Mouse (Mus musculus) kidney, embryonic 16.5 days (tissue): ENCODE results near the gene Dock1. TPM values are rescaled to one million over a fixed set of nuclear protein-coding genes. Genes with fewer than 3 reads are reported as not detected.

ENCODE experiments used
- ATAC-seq: fragments of 200-750 bp; cut with Nextera tagmentation; 2 replicates; pipeline ENCODE4 v1.8.0; 2017; ENCODE audit warnings: moderate TSS enrichment; ENCODE audit not compliant: low FRiP score, low TSS enrichment
- H3K27ac ChIP-seq: fragments of 300-500 bp; sonication (generic); 2 replicates; pipeline ENCODE4 v1.5.1; 2014; ENCODE audit warnings: low read length
- H3K27me3 ChIP-seq: fragments of 300-500 bp; sonication (generic); 2 replicates; pipeline ENCODE4 v1.6.1; 2014; ENCODE audit warnings: low read length, control low read depth, mixed read lengths; ENCODE audit not compliant: insufficient read depth
- H3K36me3 ChIP-seq: fragments of 300-500 bp; sonication (generic); 2 replicates; pipeline ENCODE4 v1.6.1; 2014; ENCODE audit warnings: low read length, control low read depth, mixed read lengths; ENCODE audit not compliant: insufficient read depth
- H3K4me1 ChIP-seq: fragments of 300-500 bp; sonication (generic); 2 replicates; pipeline ENCODE4 v1.6.1; 2014; ENCODE audit warnings: low read length, control low read depth, mixed read lengths; ENCODE audit not compliant: insufficient read depth
- H3K4me2 ChIP-seq: fragments of 300-500 bp; sonication (generic); replicated peaks from 2 replicates; pipeline ENCODE4 v1.6.1; 2014; ENCODE audit warnings: low read depth, low read length
- H3K4me3 ChIP-seq: fragments of 300-500 bp; sonication (generic); 2 replicates; pipeline ENCODE4 v1.5.1; 2014; ENCODE audit warnings: mild to moderate bottlenecking, low read length
- H3K9ac ChIP-seq: fragments of 300-500 bp; sonication (generic); replicated peaks from 2 replicates; pipeline ENCODE4 v1.6.1; 2014; ENCODE audit warnings: low read length
- H3K9me3 ChIP-seq: fragments of 300-500 bp; sonication (generic); 2 replicates; pipeline ENCODE4 v1.6.1; 2016; ENCODE audit warnings: low read length, control low read depth
- WGBS: fragments of 180-500 bp; shearing (Covaris S2); extraction: QIAGEN DNeasy Blood & Tissue Kit; methylation state at CpG from one replicate; pipeline ENCODE4 v1.1.7; 2014; 5-methylcytosine and 5-hydroxymethylcytosine counted together
- polyA plus RNA-seq: library from polyadenylated mRNA; unstranded; fragments of >200 nt; fragmentation: Nextera tagmentation; extraction: Ambion mirVana; gene quantifications from 2 replicates; pipeline ENCODE4 v1.2.1, GENCODE M21; 2015

Dock1 gene
- polyA plus RNA-seq, 1 experiment from 2014 or later: 41.4 TPM

GRCm38 (mm10) chr7:135008021-135008420 lies 337.6 kb downstream of the Dock1 start:
- H3K9me3 ChIP-seq: no peaks in the 10 kb centered on the region
- no peaks in the 10 kb centered on the region for H3K27me3 ChIP-seq
- WGBS: 64% methylated on average over 2 of the region's 2 CpGs
- ATAC-seq: 0 out of 2 replicates have a peak, but pooled peaks have one; percentile 46
- no peak overlapping the region for H3K27ac ChIP-seq
- H3K4me2 ChIP-seq: no peak overlapping the region
- H3K4me1 ChIP-seq: peaks cover 13% of the 10 kb centered on the region; the same call in 1 of the 2 replicates
- no peak overlapping the region for H3K4me3 ChIP-seq
- H3K36me3 ChIP-seq: no peaks in the 10 kb centered on the region
- no peak overlapping the region for H3K9ac ChIP-seq

- H3K4me3 ChIP-seq: no peak overlapping the region
- H3K4me1 ChIP-seq: peaks cover 5% of the 10 kb centered on the region; the same call in 1 of the 2 replicates
- no peaks in the 10 kb centered on the region for H3K9me3 ChIP-seq
- no peak overlapping the region for H3K4me2 ChIP-seq
- no peak for ATAC-seq
- 94% methylated on average over 2 of the region's 2 CpGs for WGBS
- no peaks in the 10 kb centered on the region for H3K27me3 ChIP-seq
- no peak overlapping the region for H3K27ac ChIP-seq
- H3K36me3 ChIP-seq: no peaks in the 10 kb centered on the region
- no peak overlapping the region for H3K9ac ChIP-seq
Observed at GRCm38 (mm10) chr7:135010997-135011396, 340.5 kb downstream of the Dock1 start.

- WGBS: 86% methylated on average over 1 of the region's 1 CpGs
- Histone ChIP-seq H3K36me3 (no peaks in the 10 kb centered on the region), H3K4me2 (no peak overlapping the region), H3K4me3 (no peak overlapping the region), H3K4me1 (no peaks in the 10 kb centered on the region), H3K27me3 (no peaks in the 10 kb centered on the region), H3K9ac (no peak overlapping the region), H3K27ac (no peak overlapping the region), H3K9me3 (no peaks in the 10 kb centered on the region)
- ATAC-seq: no peak
Observed at GRCm38 (mm10) chr7:135017531-135017930, 347.1 kb downstream of the Dock1 start.

- Histone ChIP-seq H3K4me2 (no peak overlapping the region), H3K27ac (no peak overlapping the region), H3K36me3 (no peaks in the 10 kb centered on the region), H3K9me3 (no peaks in the 10 kb centered on the region), H3K27me3 (no peaks in the 10 kb centered on the region), H3K9ac (no peak overlapping the region), H3K4me1 (no peaks in the 10 kb centered on the region), H3K4me3 (no peak overlapping the region)
- WGBS: 86% methylated on average over 7 of the region's 7 CpGs
- ATAC-seq: no peak
Observed at GRCm38 (mm10) chr7:135020762-135021161, 350.3 kb downstream of the Dock1 start.

- 90% methylated on average over 9 of the region's 9 CpGs for WGBS
- Histone ChIP-seq H3K27me3 (no peaks in the 10 kb centered on the region), H3K27ac (no peak overlapping the region), H3K4me3 (no peak overlapping the region), H3K9ac (no peak overlapping the region), H3K4me1 (no peaks in the 10 kb centered on the region), H3K9me3 (no peaks in the 10 kb centered on the region), H3K36me3 (no peaks in the 10 kb centered on the region), H3K4me2 (no peak overlapping the region)
- ATAC-seq: no peak
Observed at GRCm38 (mm10) chr7:135021544-135022100, 351.2 kb downstream of the Dock1 start.

- Histone ChIP-seq H3K27ac (no peak overlapping the region), H3K9ac (no peak overlapping the region), H3K36me3 (no peaks in the 10 kb centered on the region), H3K9me3 (no peaks in the 10 kb centered on the region), H3K4me2 (no peak overlapping the region), H3K4me3 (no peak overlapping the region), H3K27me3 (no peaks in the 10 kb centered on the region), H3K4me1 (no peaks in the 10 kb centered on the region)
- WGBS: 82% methylated on average over 5 of the region's 5 CpGs
- ATAC-seq: no peak
Observed at GRCm38 (mm10) chr7:135024531-135024930, 354.1 kb downstream of the Dock1 start.

GRCm38 (mm10) chr7:135028716-135029115 lies 358.3 kb downstream of the Dock1 start:
- no peak for ATAC-seq
- 95% methylated on average over 2 of the region's 2 CpGs for WGBS

GRCm38 (mm10) chr7:135029136-135029535 lies 358.7 kb downstream of the Dock1 start:
- ATAC-seq: no peak
- no peaks in the 10 kb centered on the region for H3K36me3 ChIP-seq
- no peak overlapping the region for H3K27ac ChIP-seq
- no peaks in the 10 kb centered on the region for H3K9me3 ChIP-seq
- peaks cover 14% of the 10 kb centered on the region for H3K4me1 ChIP-seq
- H3K4me3 ChIP-seq: no peak overlapping the region
- WGBS: 59% methylated on average over 3 of the region's 3 CpGs
- no peak overlapping the region for H3K4me2 ChIP-seq
- no peaks in the 10 kb centered on the region for H3K27me3 ChIP-seq
- H3K9ac ChIP-seq: no peak overlapping the region

More at GRCm38 (mm10) chr7:135028716-135029115, 358.3 kb downstream of the Dock1 start:
- H3K27me3 ChIP-seq: no peaks in the 10 kb centered on the region
- no peak overlapping the region for H3K27ac ChIP-seq
- no peak overlapping the region for H3K4me2 ChIP-seq
- H3K4me1 ChIP-seq: peaks cover 10% of the 10 kb centered on the region
- H3K36me3 ChIP-seq: no peaks in the 10 kb centered on the region
- H3K9ac ChIP-seq: no peak overlapping the region
- H3K4me3 ChIP-seq: no peak overlapping the region
- no peaks in the 10 kb centered on the region for H3K9me3 ChIP-seq

GRCm38 (mm10) chr7:135031466-135031865 lies 361.0 kb downstream of the Dock1 start:
- Histone ChIP-seq H3K27me3 (no peaks in the 10 kb centered on the region), H3K4me3 (no peak overlapping the region), H3K4me1 (peaks cover 31% of the 10 kb centered on the region), H3K9ac (no peak overlapping the region), H3K27ac (no peak overlapping the region), H3K4me2 (no peak overlapping the region), H3K36me3 (no peaks in the 10 kb centered on the region), H3K9me3 (no peaks in the 10 kb centered on the region)
- WGBS: 50% methylated on average over 3 of the region's 3 CpGs
- ATAC-seq: peak; percentile 55; the same call in 1 of the 2 replicates

- Histone ChIP-seq H3K4me2 (no peak overlapping the region), H3K27me3 (no peaks in the 10 kb centered on the region), H3K9ac (no peak overlapping the region), H3K27ac (peak overlapping the region; percentile 61; the same call in 1 of the 2 replicates), H3K9me3 (no peaks in the 10 kb centered on the region), H3K4me1 (peaks cover 43% of the 10 kb centered on the region), H3K36me3 (no peaks in the 10 kb centered on the region), H3K4me3 (no peak overlapping the region)
- 30% methylated on average over 5 of the region's 5 CpGs for whole genome bisulfite sequencing
- ATAC-seq: no peak
Observed at GRCm38 (mm10) chr7:135034811-135035210, 364.4 kb downstream of the Dock1 start.
